Mouse (Mus musculus) lung, postnatal 0 days (tissue): ENCODE results near the gene Epb41l2. TPM values are rescaled to one million over a fixed set of nuclear protein-coding genes. Genes with fewer than 3 reads are reported as not detected.

ENCODE experiments used
- ATAC-seq: fragments of 200-750 bp; cut with Nextera tagmentation; 2 replicates; pipeline ENCODE4 v1.8.0; 2017; ENCODE audit warnings: moderate library complexity
- DNase-seq: peaks from one replicate; pipeline ENCODE4 v3.0.0-alpha.2; 2016; ENCODE audit warnings: low spot score
- H3K27ac ChIP-seq: fragments of 300-500 bp; sonication (generic); 2 replicates; pipeline ENCODE4 v1.5.1; 2014; ENCODE audit warnings: antibody characterized with exemption, mild to moderate bottlenecking, low read length, mixed read lengths
- H3K27me3 ChIP-seq: fragments of 300-500 bp; sonication (generic); replicated peaks from 2 replicates; pipeline ENCODE4 v1.6.1; 2014; ENCODE audit warnings: low read length, mixed read lengths; ENCODE audit not compliant: insufficient read depth
- H3K36me3 ChIP-seq: fragments of 300-500 bp; sonication (generic); 2 replicates; pipeline ENCODE4 v1.6.1; 2014; ENCODE audit warnings: low read length, mixed read lengths; ENCODE audit not compliant: insufficient read depth
- H3K4me1 ChIP-seq: fragments of 300-500 bp; sonication (generic); 2 replicates; pipeline ENCODE4 v1.6.1; 2014; ENCODE audit warnings: antibody characterized with exemption, low read depth, low read length, mixed read lengths; ENCODE audit not compliant: insufficient read depth
- H3K4me2 ChIP-seq: fragments of 300-500 bp; sonication (generic); replicated peaks from 2 replicates; pipeline ENCODE4 v1.6.1; 2014; ENCODE audit warnings: low read depth, mild to moderate bottlenecking, low read length, moderate library complexity, mixed read lengths
- H3K4me3 ChIP-seq: fragments of 300-500 bp; sonication (generic); 2 replicates; pipeline ENCODE4 v1.5.1; 2014; ENCODE audit warnings: low read depth, low read length
- H3K9ac ChIP-seq: fragments of 300-500 bp; sonication (generic); replicated peaks from 2 replicates; pipeline ENCODE4 v1.6.1; 2014; ENCODE audit warnings: low read depth, mild to moderate bottlenecking
- H3K9me3 ChIP-seq: fragments of 300-500 bp; sonication (generic); 2 replicates; pipeline ENCODE4 v1.6.1; 2016; ENCODE audit warnings: low read length, mixed read lengths
- CTCF ChIP-seq: IDR thresholded peaks from 2 replicates; pipeline ENCODE4 v1.5.1; 2016; ENCODE audit warnings: antibody characterized with exemption, mild to moderate bottlenecking
- EP300 ChIP-seq: IDR thresholded peaks from 2 replicates; pipeline ENCODE4 v1.6.1; 2016; ENCODE audit warnings: antibody characterized with exemption, mild to moderate bottlenecking, control low read depth
- WGBS: fragments of 180-500 bp; shearing (Covaris S2); extraction: QIAGEN DNeasy Blood & Tissue Kit; methylation state at CpG from one replicate; pipeline ENCODE4 v1.1.7; 2014; 5-methylcytosine and 5-hydroxymethylcytosine counted together
- polyA plus RNA-seq: library from polyadenylated mRNA; unstranded; fragments of >200 nt; fragmentation: Nextera tagmentation; extraction: Ambion mirVana; gene quantifications from 2 replicates; pipeline ENCODE4 v1.2.1, GENCODE M21; 2015

Gene Epb41l2
- polyA plus RNA-seq, 1 experiment from 2014 or later: 48.2 TPM

DNA sequence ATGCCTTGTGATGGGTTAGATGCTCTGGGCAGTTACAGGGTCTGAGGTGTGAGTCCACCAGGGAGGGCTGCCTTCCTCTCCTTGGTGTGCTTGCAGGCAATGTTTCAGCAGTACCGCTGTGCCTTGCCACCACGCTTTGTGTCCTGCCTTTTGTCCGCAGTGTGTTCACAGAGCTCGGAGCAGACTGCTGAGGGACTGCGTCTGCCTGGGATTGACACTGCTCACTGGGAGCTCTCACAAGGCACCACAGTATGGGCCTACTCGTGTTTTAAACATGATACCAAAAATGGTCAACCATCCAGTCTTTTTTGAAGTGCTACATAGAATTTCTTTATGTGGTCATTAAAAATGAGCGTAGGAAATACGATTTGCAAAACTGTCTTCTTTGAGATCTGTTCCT is 164.1 kb downstream of the Epb41l2 start:
- no peak overlapping the region for H3K4me2 ChIP-seq
- no peak for DNase-seq
- WGBS: 93% methylated on average over 8 of the region's 8 CpGs
- ATAC-seq: no peak
- peaks cover 20% of the 10 kb centered on the region; the same call in 1 of the 2 replicates for H3K36me3 ChIP-seq
- no peak for TF ChIP-seq EP300
- no peak for TF ChIP-seq CTCF
- no peak overlapping the region for H3K9ac ChIP-seq
- no peak overlapping the region for H3K4me3 ChIP-seq
- H3K27ac ChIP-seq: no peak overlapping the region
- no peaks in the 10 kb centered on the region for H3K9me3 ChIP-seq
- no peaks in the 10 kb centered on the region for H3K27me3 ChIP-seq
- no peaks in the 10 kb centered on the region for H3K4me1 ChIP-seq

DNA sequence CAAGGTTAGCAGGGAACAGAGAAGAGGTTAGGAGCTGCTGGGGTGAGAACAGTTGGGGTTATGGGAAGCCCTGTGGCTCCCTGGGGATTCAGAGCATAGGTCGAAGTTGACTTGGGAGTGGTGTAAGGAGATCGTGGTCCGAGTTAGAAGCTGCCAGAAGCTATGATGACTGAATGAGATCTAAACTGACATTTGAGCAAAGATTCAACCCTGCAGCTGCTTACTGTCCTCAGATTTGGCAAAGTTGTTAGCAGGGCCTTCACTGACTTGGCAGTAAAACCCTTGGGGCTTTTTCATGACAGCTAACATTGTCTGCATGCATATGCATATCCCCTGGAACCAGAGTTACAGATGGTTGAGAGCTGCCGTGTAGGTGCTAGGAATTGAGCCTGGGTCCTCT is 166.6 kb downstream of the Epb41l2 start:
- Histone ChIP-seq H3K36me3 (peaks cover 17% of the 10 kb centered on the region; the same call in 1 of the 2 replicates), H3K4me3 (no peak overlapping the region), H3K27me3 (no peaks in the 10 kb centered on the region), H3K9me3 (no peaks in the 10 kb centered on the region), H3K27ac (no peak overlapping the region), H3K9ac (no peak overlapping the region), H3K4me1 (no peaks in the 10 kb centered on the region), H3K4me2 (no peak overlapping the region)
- DNase-seq: no peak
- no peak for ATAC-seq
- 54% methylated on average over 4 of the region's 4 CpGs for WGBS
- TF ChIP-seq EP300 (no peak), CTCF (no peak)

DNA sequence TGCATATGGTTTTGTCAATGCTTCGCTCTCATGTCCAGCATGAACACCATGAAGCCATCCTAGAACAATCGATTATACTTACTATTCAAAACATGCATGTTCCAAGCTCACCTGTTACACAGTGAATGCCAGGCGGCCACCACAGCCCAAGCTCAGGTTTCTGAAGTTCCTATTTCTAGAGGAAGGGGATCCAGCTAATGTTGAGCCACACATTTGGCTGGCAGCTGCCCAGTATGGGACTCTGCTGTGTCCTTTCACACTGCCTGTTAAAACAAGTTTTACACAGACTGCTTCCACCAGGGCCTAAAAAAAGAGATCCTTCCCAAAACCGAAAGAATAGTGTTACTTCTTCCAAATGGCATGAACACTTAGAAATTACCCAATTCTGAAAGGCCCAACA is 167.0 kb downstream of the Epb41l2 start:
- Histone ChIP-seq H3K27ac (no peak overlapping the region), H3K4me1 (no peaks in the 10 kb centered on the region), H3K27me3 (no peaks in the 10 kb centered on the region), H3K4me3 (no peak overlapping the region), H3K9me3 (no peaks in the 10 kb centered on the region), H3K9ac (no peak overlapping the region), H3K4me2 (no peak overlapping the region), H3K36me3 (peaks cover 12% of the 10 kb centered on the region; the same call in 1 of the 2 replicates)
- WGBS: 87% methylated on average over 4 of the region's 4 CpGs
- TF ChIP-seq CTCF (no peak), EP300 (no peak)
- ATAC-seq (no peak), DNase-seq (no peak)

DNA sequence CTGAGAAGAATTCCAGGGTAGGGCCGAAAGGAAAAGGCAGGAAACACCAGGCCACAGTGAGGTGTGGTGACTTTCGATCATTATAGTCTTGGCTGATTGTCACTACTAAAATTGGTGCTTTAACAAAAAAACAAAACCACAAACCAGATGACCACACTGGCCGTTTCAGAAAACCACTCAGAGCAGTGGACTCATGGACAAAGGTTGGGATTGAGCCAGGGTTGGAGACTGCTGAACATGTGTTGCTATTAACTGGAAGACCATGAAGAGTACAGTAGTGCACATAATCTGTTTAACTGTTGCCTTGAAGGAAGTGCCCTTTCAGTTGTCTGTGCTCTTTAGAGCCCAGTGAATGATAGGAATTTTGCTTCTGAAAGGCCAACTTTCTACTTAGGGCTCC is 167.5 kb downstream of the Epb41l2 start:
- Histone ChIP-seq H3K27me3 (no peaks in the 10 kb centered on the region), H3K9ac (no peak overlapping the region), H3K4me3 (no peak overlapping the region), H3K4me2 (no peak overlapping the region), H3K36me3 (peaks cover 12% of the 10 kb centered on the region; the same call in 1 of the 2 replicates), H3K4me1 (no peaks in the 10 kb centered on the region), H3K27ac (no peak overlapping the region), H3K9me3 (no peaks in the 10 kb centered on the region)
- no peak for DNase-seq
- 60% methylated on average over 3 of the region's 3 CpGs for WGBS
- ATAC-seq: no peak
- TF ChIP-seq EP300 (no peak), CTCF (no peak)

DNA sequence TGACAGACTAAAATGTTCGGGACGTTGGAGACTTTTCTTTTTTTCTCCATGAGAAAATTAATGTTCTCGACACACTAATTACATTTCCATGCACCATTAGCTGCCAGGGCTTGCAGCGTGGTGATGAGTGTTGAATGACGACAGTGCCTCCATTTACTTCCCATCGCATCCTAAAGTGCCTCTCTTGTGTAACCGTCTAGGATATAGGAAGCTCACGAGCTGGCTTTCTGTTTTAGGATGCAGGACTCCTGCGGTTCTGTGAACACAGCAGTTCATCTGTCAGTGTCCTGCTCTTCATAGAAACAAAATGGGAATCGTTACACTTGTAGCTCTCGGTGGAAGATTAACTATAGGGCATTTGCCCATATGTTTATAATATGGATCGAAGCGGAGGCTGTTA is 171.7 kb downstream of the Epb41l2 start:
- Histone ChIP-seq H3K9me3 (no peaks in the 10 kb centered on the region), H3K27ac (no peak overlapping the region), H3K36me3 (no peaks in the 10 kb centered on the region), H3K4me2 (0 out of 2 replicates have a peak overlapping the region, but pooled peaks have one; percentile 0), H3K4me3 (no peak overlapping the region), H3K9ac (no peak overlapping the region), H3K4me1 (no peaks in the 10 kb centered on the region), H3K27me3 (no peaks in the 10 kb centered on the region)
- ATAC-seq: no peak
- no peak for TF ChIP-seq CTCF
- TF ChIP-seq EP300: no peak
- 49% methylated on average over 13 of the region's 13 CpGs for WGBS
- DNase-seq: no peak

DNA sequence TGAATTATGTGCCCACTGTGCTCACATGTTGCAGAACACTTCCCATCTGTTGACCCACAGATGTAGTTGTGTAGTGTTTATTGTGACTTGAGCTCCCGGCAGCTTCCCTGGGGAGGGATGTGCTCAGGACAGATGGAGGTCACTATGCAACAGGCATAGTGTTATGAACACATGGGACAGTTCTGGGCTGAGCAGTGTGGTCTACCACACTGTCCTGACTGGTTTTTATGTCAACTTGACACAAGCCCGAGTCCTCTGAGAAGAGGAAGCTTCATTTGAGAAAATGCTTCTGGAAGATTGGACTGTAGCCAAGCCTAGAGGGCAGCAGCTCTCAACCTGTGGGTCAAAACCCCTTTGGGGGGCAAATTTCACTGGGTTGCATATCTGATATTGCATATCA is 173.5 kb downstream of the Epb41l2 start:
- no peak overlapping the region for H3K9ac ChIP-seq
- H3K27me3 ChIP-seq: no peaks in the 10 kb centered on the region
- no peak overlapping the region for H3K27ac ChIP-seq
- no peaks in the 10 kb centered on the region for H3K9me3 ChIP-seq
- no peak overlapping the region for H3K4me3 ChIP-seq
- no peak for TF ChIP-seq CTCF
- TF ChIP-seq EP300: no peak
- DNase-seq: no peak
- H3K4me1 ChIP-seq: no peaks in the 10 kb centered on the region
- WGBS: 35% methylated on average over 2 of the region's 2 CpGs
- no peak for ATAC-seq
- H3K36me3 ChIP-seq: no peaks in the 10 kb centered on the region
- no peak overlapping the region for H3K4me2 ChIP-seq
